Mouse (Mus musculus) forebrain, embryonic 12.5 days (tissue): ENCODE results near the gene Sh3glb2. TPM values are rescaled to one million over a fixed set of nuclear protein-coding genes. Genes with fewer than 3 reads are reported as not detected.
A peak's percentile ranks its signal among the peaks of the same experiment; 100 is the strongest.

Experiments used
- ATAC-seq: fragments of 200-750 bp; cut with Nextera tagmentation; 2 replicates; pipeline ENCODE4 v1.8.0; 2017; ENCODE audit warnings: moderate TSS enrichment; ENCODE audit not compliant: low FRiP score
- H3K27ac ChIP-seq: fragments of 300-500 bp; sonication (generic); 2 replicates; pipeline ENCODE4 v1.5.1; 2016; ENCODE audit warnings: mild to moderate bottlenecking
- H3K27me3 ChIP-seq: fragments of 300-500 bp; sonication (generic); 2 replicates; pipeline ENCODE4 v1.6.1; 2016; ENCODE audit warnings: mild to moderate bottlenecking
- H3K36me3 ChIP-seq: fragments of 300-500 bp; sonication (generic); replicated peaks from 2 replicates; pipeline ENCODE4 v1.6.1; 2016; ENCODE audit warnings: mild to moderate bottlenecking
- H3K4me1 ChIP-seq: fragments of 300-500 bp; sonication (generic); 2 replicates; pipeline ENCODE4 v1.6.1; 2016
- H3K4me2 ChIP-seq: fragments of 300-500 bp; sonication (generic); 2 replicates; pipeline ENCODE4 v1.6.1; 2016; ENCODE audit warnings: mild to moderate bottlenecking, moderate library complexity
- H3K4me3 ChIP-seq: fragments of 300-500 bp; sonication (generic); replicated peaks from 2 replicates; pipeline ENCODE4 v1.5.1; 2016; ENCODE audit warnings: mild to moderate bottlenecking
- H3K9ac ChIP-seq: fragments of 300-500 bp; sonication (generic); 2 replicates; pipeline ENCODE4 v1.6.1; 2016; ENCODE audit warnings: mild to moderate bottlenecking
- H3K9me3 ChIP-seq: fragments of 300-500 bp; sonication (generic); 2 replicates; pipeline ENCODE4 v1.6.1; 2016
- WGBS: fragments of 180-500 bp; shearing (Covaris S2); methylation state at CpG from one replicate; pipeline ENCODE4 v1.1.7; 2016; 5-methylcytosine and 5-hydroxymethylcytosine counted together
- polyA plus RNA-seq: library from polyadenylated mRNA; unstranded; fragments of >200 nt; fragmentation: Nextera tagmentation; extraction: Ambion mirVana; gene quantifications from 2 replicates; pipeline ENCODE4 v1.2.1, GENCODE M21; 2016

The Sh3glb2 gene
- polyA plus RNA-seq, 1 experiment from 2014 or later = 99.8 TPM

- H3K36me3 ChIP-seq = peaks cover 88% of the 10 kb centered on the region
- no peak for ATAC-seq
- no peak overlapping the region for H3K4me2 ChIP-seq
- H3K4me1 ChIP-seq = no peaks in the 10 kb centered on the region
- H3K27ac ChIP-seq = no peak overlapping the region
- WGBS = 96% methylated on average over 10 of the region's 10 CpGs
- H3K9me3 ChIP-seq = no peaks in the 10 kb centered on the region
- no peak overlapping the region for H3K9ac ChIP-seq
- no peak overlapping the region for H3K4me3 ChIP-seq
- no peaks in the 10 kb centered on the region for H3K27me3 ChIP-seq
These were observed 16.8 kb upstream of the Sh3glb2 start for GRCm38 (mm10) chr2:30375893-30376292.

GRCm38 (mm10) chr2:30372726-30373125 is 13.6 kb upstream of the Sh3glb2 start:
- H3K27me3 ChIP-seq = no peaks in the 10 kb centered on the region
- 98% methylated on average over 5 of the region's 5 CpGs for WGBS
- H3K9me3 ChIP-seq = no peaks in the 10 kb centered on the region
- H3K4me2 ChIP-seq = no peak overlapping the region
- ATAC-seq = no peak
- no peak overlapping the region for H3K27ac ChIP-seq
- H3K9ac ChIP-seq = no peak overlapping the region
- peaks cover 94% of the 10 kb centered on the region for H3K36me3 ChIP-seq
- H3K4me3 ChIP-seq = no peak overlapping the region
- no peaks in the 10 kb centered on the region for H3K4me1 ChIP-seq

GRCm38 (mm10) chr2:30371544-30371943 is 12.4 kb upstream of the Sh3glb2 start:
- Histone ChIP-seq H3K4me3 (no peak overlapping the region), H3K4me1 (no peaks in the 10 kb centered on the region), H3K36me3 (peaks cover 86% of the 10 kb centered on the region), H3K27ac (no peak overlapping the region), H3K27me3 (no peaks in the 10 kb centered on the region), H3K9me3 (no peaks in the 10 kb centered on the region), H3K4me2 (no peak overlapping the region), H3K9ac (no peak overlapping the region)
- ATAC-seq = no peak
- WGBS = 95% methylated on average over 8 of the region's 8 CpGs

- Histone ChIP-seq H3K27me3 (no peaks in the 10 kb centered on the region), H3K9ac (no peak overlapping the region), H3K27ac (no peak overlapping the region), H3K36me3 (peaks cover 39% of the 10 kb centered on the region), H3K4me2 (no peak overlapping the region), H3K9me3 (no peaks in the 10 kb centered on the region), H3K4me3 (no peak overlapping the region), H3K4me1 (peaks cover 18% of the 10 kb centered on the region)
- WGBS = 83% methylated on average over 5 of the region's 5 CpGs
- no peak for ATAC-seq
These were observed 7.1 kb upstream of the Sh3glb2 start for GRCm38 (mm10) chr2:30366203-30366602.

DNA sequence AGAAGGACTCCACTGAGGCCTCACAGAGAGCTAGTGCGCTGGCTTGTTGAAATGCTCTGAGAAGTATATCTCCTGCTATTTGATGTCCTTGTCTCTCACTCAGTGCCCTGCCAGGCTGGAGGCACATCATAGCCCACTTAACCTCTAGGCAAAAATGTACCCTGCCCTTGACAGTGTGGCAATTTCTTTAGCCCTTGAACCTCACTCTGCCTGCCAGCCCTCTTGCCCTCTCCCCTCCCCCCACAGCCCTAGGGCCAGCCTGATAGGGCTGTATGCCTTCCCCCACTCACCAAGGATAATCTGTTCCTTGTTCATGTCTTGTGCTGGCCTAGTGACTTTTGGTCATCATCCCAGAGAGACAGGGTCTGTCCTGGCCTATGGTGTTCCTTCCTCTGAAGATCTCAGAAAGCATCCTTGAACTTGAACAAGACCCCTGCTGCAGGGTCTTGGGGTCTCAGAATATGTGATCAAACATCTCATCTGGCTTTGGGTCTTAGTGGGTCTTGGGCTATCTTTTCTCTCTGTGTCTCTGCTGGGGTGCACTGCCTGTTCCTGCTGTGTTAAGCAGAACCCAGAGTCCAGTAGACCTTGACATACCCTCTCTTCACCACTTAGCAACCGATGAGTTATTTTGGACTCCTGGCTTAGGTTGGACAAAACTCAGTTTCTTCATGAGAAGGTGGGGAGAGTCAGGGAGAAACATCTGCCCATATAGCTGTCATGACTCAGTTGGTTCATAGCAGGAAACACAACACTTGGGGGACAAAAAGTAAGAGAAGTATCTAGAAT is 6.3 kb upstream of the Sh3glb2 start:
- no peak overlapping the region for H3K27ac ChIP-seq
- peaks cover 32% of the 10 kb centered on the region for H3K36me3 ChIP-seq
- peak overlapping the region; percentile 88 for H3K9ac ChIP-seq
- 92% methylated on average over 2 of the region's 2 CpGs for WGBS
- no peaks in the 10 kb centered on the region for H3K9me3 ChIP-seq
- peak overlapping the region; percentile 93 for H3K4me3 ChIP-seq
- H3K4me2 ChIP-seq = peak overlapping the region; percentile 91
- ATAC-seq = no peak
- H3K27me3 ChIP-seq = no peaks in the 10 kb centered on the region
- H3K4me1 ChIP-seq = peaks cover 18% of the 10 kb centered on the region

GRCm38 (mm10) chr2:30363773-30364650 is 4.9 kb upstream of the Sh3glb2 start, which contains the start of gene Miga2:
Gene Miga2, plus strand, starts transcription at chr2:30364233.
- H3K4me1 ChIP-seq = peaks cover 21% of the 10 kb centered on the region
- peak within 1 kb of the TSS; percentile 91 for H3K4me2 ChIP-seq
- peaks cover 17% of the 10 kb centered on the region for H3K36me3 ChIP-seq
- H3K27ac ChIP-seq = peak within 1 kb of the TSS; percentile 78
- peak within 1 kb of the TSS; percentile 88 for H3K9ac ChIP-seq
- no peaks in the 10 kb centered on the region for H3K27me3 ChIP-seq
- ATAC-seq = peak; percentile 99
- under 1% methylated on average over 54 of the region's 54 CpGs for WGBS
- no peaks in the 10 kb centered on the region for H3K9me3 ChIP-seq
- peak within 1 kb of the TSS; percentile 93 for H3K4me3 ChIP-seq

- Histone ChIP-seq H3K27ac (no peak overlapping the region), H3K4me3 (no peak overlapping the region), H3K4me2 (no peak overlapping the region), H3K9ac (no peak overlapping the region), H3K36me3 (peaks cover 6% of the 10 kb centered on the region), H3K9me3 (no peaks in the 10 kb centered on the region), H3K4me1 (peaks cover 31% of the 10 kb centered on the region), H3K27me3 (no peaks in the 10 kb centered on the region)
- ATAC-seq = no peak
- 73% methylated on average over 5 of the region's 5 CpGs for WGBS
These were observed 3.7 kb upstream of the Sh3glb2 start for GRCm38 (mm10) chr2:30362865-30363264.

- WGBS = 84% methylated on average over 10 of the region's 10 CpGs
- H3K27me3 ChIP-seq = no peaks in the 10 kb centered on the region
- no peak for ATAC-seq
- no peak overlapping the region for H3K9ac ChIP-seq
- no peaks in the 10 kb centered on the region for H3K36me3 ChIP-seq
- no peaks in the 10 kb centered on the region for H3K9me3 ChIP-seq
- no peak overlapping the region for H3K27ac ChIP-seq
- no peak overlapping the region for H3K4me2 ChIP-seq
- no peak overlapping the region for H3K4me3 ChIP-seq
- peaks cover 34% of the 10 kb centered on the region for H3K4me1 ChIP-seq
These were observed 1.5 kb upstream of the Sh3glb2 start for GRCm38 (mm10) chr2:30360626-30361025.

GRCm38 (mm10) chr2:30357552-30358510 is 1.3 kb downstream of the Sh3glb2 start:
- 63% methylated on average over 8 of the region's 8 CpGs for WGBS
- no peak for ATAC-seq
- H3K4me1 ChIP-seq = peaks cover 22% of the 10 kb centered on the region

GRCm38 (mm10) chr2:30356906-30357305 is 2.2 kb downstream of the Sh3glb2 start:
- Histone ChIP-seq H3K9me3 (no peaks in the 10 kb centered on the region), H3K4me1 (peaks cover 22% of the 10 kb centered on the region), H3K27ac (no peak overlapping the region), H3K4me3 (no peak overlapping the region), H3K27me3 (no peaks in the 10 kb centered on the region), H3K9ac (no peak overlapping the region), H3K4me2 (no peak overlapping the region), H3K36me3 (peaks cover 31% of the 10 kb centered on the region)
- WGBS = 72% methylated on average over 9 of the region's 9 CpGs
- no peak for ATAC-seq

More at GRCm38 (mm10) chr2:30357552-30358510, 1.3 kb downstream of the Sh3glb2 start:
- Histone ChIP-seq H3K9ac (peak overlapping the region; percentile 82), H3K27ac (0 out of 2 replicates have a peak overlapping the region, but pooled peaks have one; percentile 25), H3K4me2 (peak overlapping the region; percentile 92), H3K36me3 (peaks cover 23% of the 10 kb centered on the region), H3K4me3 (peak overlapping the region; percentile 75), H3K9me3 (no peaks in the 10 kb centered on the region), H3K27me3 (no peaks in the 10 kb centered on the region)

GRCm38 (mm10) chr2:30356266-30356665 is 2.9 kb downstream of the Sh3glb2 start:
- Histone ChIP-seq H3K9ac (no peak overlapping the region), H3K36me3 (peaks cover 31% of the 10 kb centered on the region), H3K4me3 (no peak overlapping the region), H3K9me3 (no peaks in the 10 kb centered on the region), H3K27ac (no peak overlapping the region), H3K4me1 (peaks cover 22% of the 10 kb centered on the region), H3K27me3 (no peaks in the 10 kb centered on the region), H3K4me2 (no peak overlapping the region)
- ATAC-seq = no peak
- WGBS = 62% methylated on average over 3 of the region's 4 CpGs
